Comparison of ENCODE assay signal across 8 mouse cellular contexts in genomic region chr7:96952094-96952493, GRCm38 (mm10). TPM values are rescaled to one million over a fixed set of nuclear protein-coding genes. Genes with fewer than 3 reads are reported as not detected.
DNase-seq lines count a peak whose midpoint lies in the region; ATAC-seq and TF ChIP-seq lines count a peak whose summit lies in the region.

No protein-coding gene starts in this region.

- H3K4me1 ChIP-seq in heart, embryonic 10.5 days, result peaks cover 10% of the 10 kb centered on the region
- H3K4me1 ChIP-seq in bone marrow macrophage, adult 2 months (ENCODE audit: control insufficient read depth, insufficient read depth, low read length), result peaks cover 5% of the 10 kb centered on the region; the same call in 1 of the 2 replicates
- H3K4me1 ChIP-seq in hindbrain, embryonic 16.5 days (ENCODE audit: control insufficient read depth, insufficient read depth, low read depth, low read length), result peaks cover 7% of the 10 kb centered on the region
- peaks cover 11% of the 10 kb centered on the region for H3K4me1 ChIP-seq in midbrain, embryonic 10.5 days

- no peaks in the 10 kb centered on the region for H3K9me3 ChIP-seq in heart, embryonic 10.5 days
- no peaks in the 10 kb centered on the region; the same call in 1 of the 2 replicates for H3K9me3 ChIP-seq in hindbrain, embryonic 16.5 days (ENCODE audit: control insufficient read depth, low read length)
- no peaks in the 10 kb centered on the region for H3K9me3 ChIP-seq in midbrain, embryonic 10.5 days (replicated peaks)

- H3K36me3 ChIP-seq in heart, embryonic 10.5 days, result peaks cover 5% of the 10 kb centered on the region
- no peaks in the 10 kb centered on the region for H3K36me3 ChIP-seq in hindbrain, embryonic 16.5 days (ENCODE audit: control insufficient read depth, insufficient read depth, low read length)
- H3K36me3 ChIP-seq in midbrain, embryonic 10.5 days, result peaks cover 9% of the 10 kb centered on the region

- no peak for ATAC-seq in hindbrain, embryonic 16.5 days
- ATAC-seq in cerebellum, adult (ENCODE audit: insufficient number of reproducible peaks, low FRiP score, low TSS enrichment), result no peak

- intact Hi-C loops in heart, postnatal 36 days (cut with DNase I), result no loop called here

- TF ChIP-seq CTCF in bone marrow macrophage, adult 2 months (IDR thresholded peaks at IDR 0.05; ENCODE audit: low read depth, low read length), result no peak

- TF ChIP-seq POLR2A in bone marrow macrophage, adult 2 months (IDR thresholded peaks at IDR 0.05; ENCODE audit: borderline replicate concordance, low read depth, low read length), result no peak

- WGBS in heart, embryonic 10.5 days, result 39% methylated on average over 5 of the region's 5 CpGs
- 35% methylated on average over 5 of the region's 5 CpGs for WGBS in hindbrain, embryonic 16.5 days
- 46% methylated on average over 5 of the region's 5 CpGs for WGBS in midbrain, embryonic 10.5 days

- no peak for DNase-seq in heart, embryonic 10.5 days (ENCODE audit: low spot score)
- no peak for DNase-seq in heart, postnatal 36 days
- no peak for DNase-seq in midbrain, embryonic 10.5 days (ENCODE audit: low spot score)
- no peak for DNase-seq in layer of hippocampus, postnatal 14 days (ENCODE audit: low spot score in 2 of 2)
- no peak for DNase-seq in adrenal gland, postnatal 36 days

- H3K27me3 ChIP-seq in heart, embryonic 10.5 days (ENCODE audit: insufficient read depth, poor library complexity, severe bottlenecking), result no peaks in the 10 kb centered on the region
- H3K27me3 ChIP-seq in hindbrain, embryonic 16.5 days (replicated peaks; ENCODE audit: control insufficient read depth, insufficient read depth, low read length), result no peaks in the 10 kb centered on the region
- H3K27me3 ChIP-seq in midbrain, embryonic 10.5 days (ENCODE audit: low read depth, poor library complexity, severe bottlenecking), result no peaks in the 10 kb centered on the region

- H3K4me2 ChIP-seq in hindbrain, embryonic 16.5 days (ENCODE audit: low read length), result peak overlapping the region; percentile 90

- peak overlapping the region; percentile 95 for H3K9ac ChIP-seq in hindbrain, embryonic 16.5 days (ENCODE audit: low read depth, low read length)

- peak overlapping the region; percentile 95 for H3K27ac ChIP-seq in heart, embryonic 10.5 days
- no peak overlapping the region for H3K27ac ChIP-seq in bone marrow macrophage, adult 2 months (ENCODE audit: insufficient read depth, low read depth, low read length)
- H3K27ac ChIP-seq in hindbrain, embryonic 16.5 days (ENCODE audit: low read depth, low read length), result no peak overlapping the region; the same call in 1 of the 2 replicates
- H3K27ac ChIP-seq in midbrain, embryonic 10.5 days (replicated peaks), result peak overlapping the region; percentile 88

- H3K4me3 ChIP-seq in heart, embryonic 10.5 days, result peak overlapping the region; percentile 86
- H3K4me3 ChIP-seq in bone marrow macrophage, adult 2 months (ENCODE audit: insufficient read depth, low read length), result peak overlapping the region; percentile 83
- H3K4me3 ChIP-seq in hindbrain, embryonic 16.5 days (ENCODE audit: low read length), result peak overlapping the region; percentile 95
- H3K4me3 ChIP-seq in midbrain, embryonic 10.5 days, result peak overlapping the region; percentile 88

RNA-seq across cellular contexts. Expression of gene Nars2, which starts 0.8 kb away (rescaled TPM):
- polyA plus RNA-seq in heart, embryonic 10.5 days (2016; fragmentation: Nextera tagmentation; extraction: Ambion mirVana), result 22.1 and 22.5 TPM in 2 replicates
- 10 to 100 TPM; 16.4 to 18.7 TPM for total RNA-seq in heart, postnatal 36 days (2021)
- polyA plus RNA-seq in bone marrow macrophage, adult 2 months (2012; ENCODE audit: insufficient read depth, insufficient read length, missing spikeins), result 2.8 and 3.9 TPM in 2 replicates
- 16.6 and 16.9 TPM in 2 replicates for polyA plus RNA-seq in hindbrain, embryonic 16.5 days (2015; fragmentation: Nextera tagmentation; extraction: Ambion mirVana)
- polyA plus RNA-seq in midbrain, embryonic 10.5 days (2016; fragmentation: Nextera tagmentation; extraction: Ambion mirVana), result 24.4 and 26.1 TPM in 2 replicates
- 10 to 100 TPM; 17.6 to 19.4 TPM for total RNA-seq in layer of hippocampus, postnatal 14 days (2021)
- total RNA-seq in adrenal gland, postnatal 36 days (2021), result 10 to 100 TPM; 16.6 to 28.0 TPM

Comparison
In these comparisons a context has a peak if more than half of its experiments do, and no peak if none do; other contexts are left out.
1. H3K27ac ChIP-seq: peak in heart, embryonic 10.5 days (single experiment) and midbrain, embryonic 10.5 days (single experiment); none in bone marrow macrophage, adult 2 months (single experiment) and hindbrain, embryonic 16.5 days (single experiment).
2. Peak in every context shown above with its lines, with median percentiles within 50 percentile points of each other: H3K4me3 ChIP-seq.